Mouse (Mus musculus) megakaryocyte, embryonic 14.5 days (primary cell): ENCODE data around the gene Cd3eap.

Experiments used
- FLI1 ChIP-seq: IDR thresholded peaks from 2 replicates; pipeline ENCODE4 v1.6.1; 2012; ENCODE audit warnings: low read length, inconsistent platforms, mixed read lengths
- GATA1 ChIP-seq: IDR thresholded peaks from 3 replicates; pipeline ENCODE4 v1.6.1; 2012; ENCODE audit warnings: mixed read lengths, low read length, inconsistent platforms, borderline replicate concordance

GRCm38 (mm10) chr7:19354991-19355390 lies 4.3 kb downstream of the Cd3eap start:
- no peak for TF ChIP-seq GATA1
- TF ChIP-seq FLI1 = no peak
